Mouse (Mus musculus): ENCODE measurements at regions not wholly inside any gene's neighbourhood (a gene's known extent, or its start where the extent isn't known, plus 50 kb on each side); places are given as distances from the start of the nearest gene placed in this dataset.
"Not testable (repeated sequence)": the region's sequence is repeated elsewhere in the genome, so short reads cannot be mapped to it uniquely, and the experiment has no call there.

DNA sequence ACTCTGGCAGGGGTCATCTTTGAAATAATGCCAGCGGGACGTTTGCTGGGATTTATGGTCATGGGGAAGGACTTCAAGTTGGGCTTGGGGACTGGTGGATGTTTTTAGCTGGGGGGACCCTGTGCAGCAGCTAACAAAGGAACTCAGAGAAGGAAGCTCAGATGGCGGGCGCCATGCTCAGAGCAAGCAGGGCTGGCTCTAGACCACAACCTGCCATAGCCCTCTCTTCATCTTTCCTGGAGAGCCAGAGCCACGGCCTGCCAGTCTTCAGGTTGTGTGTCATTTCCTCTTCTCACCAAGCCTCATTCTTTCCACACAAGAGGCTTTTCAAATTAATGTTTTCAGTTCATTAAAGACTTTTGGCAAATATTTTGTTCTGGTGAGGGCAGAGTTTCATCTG is 219.9 kb downstream of the Bcl11a start:
- no peak for DNase-seq

DNA sequence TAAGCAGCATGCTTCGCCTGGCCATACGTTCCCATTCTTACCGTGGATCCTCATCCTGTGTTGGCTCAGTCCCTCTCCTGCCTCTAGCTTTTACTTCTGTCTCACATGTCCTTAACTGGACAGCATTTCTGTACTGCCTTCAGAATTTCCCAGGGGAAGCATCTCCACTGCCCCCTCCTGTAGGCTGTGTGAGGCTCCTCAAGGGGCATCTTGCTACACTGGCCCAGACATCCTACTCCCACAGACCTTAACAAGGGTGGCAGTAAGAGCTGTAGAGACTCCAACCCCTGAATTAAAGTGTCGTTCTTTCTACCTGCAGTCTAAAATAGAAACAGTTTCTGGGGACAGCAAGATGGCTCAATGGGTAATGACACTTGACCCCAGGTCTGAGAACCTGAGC is 222.5 kb downstream of the Bcl11a start:
- no peak for DNase-seq

DNA sequence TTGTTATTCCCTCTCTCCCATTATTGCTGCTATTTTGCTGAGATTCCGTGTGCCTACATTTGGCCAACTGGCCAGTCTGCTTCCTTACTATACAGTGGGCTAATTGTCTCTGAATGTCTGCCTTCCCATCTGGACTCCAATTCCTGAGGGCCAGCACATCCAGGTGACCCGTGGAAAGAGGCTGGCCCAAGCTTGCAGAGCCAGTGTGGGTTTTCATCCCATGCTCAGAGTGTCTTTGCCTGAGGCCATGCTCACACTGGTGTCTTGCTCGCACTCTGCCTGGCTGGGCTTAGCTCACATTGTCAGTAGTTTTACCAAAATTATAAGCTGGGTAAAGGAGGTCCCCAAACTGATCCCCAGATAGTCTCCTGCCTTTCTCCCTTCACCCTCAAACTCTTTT is 223.3 kb downstream of the Bcl11a start:
- no peak for DNase-seq

DNA sequence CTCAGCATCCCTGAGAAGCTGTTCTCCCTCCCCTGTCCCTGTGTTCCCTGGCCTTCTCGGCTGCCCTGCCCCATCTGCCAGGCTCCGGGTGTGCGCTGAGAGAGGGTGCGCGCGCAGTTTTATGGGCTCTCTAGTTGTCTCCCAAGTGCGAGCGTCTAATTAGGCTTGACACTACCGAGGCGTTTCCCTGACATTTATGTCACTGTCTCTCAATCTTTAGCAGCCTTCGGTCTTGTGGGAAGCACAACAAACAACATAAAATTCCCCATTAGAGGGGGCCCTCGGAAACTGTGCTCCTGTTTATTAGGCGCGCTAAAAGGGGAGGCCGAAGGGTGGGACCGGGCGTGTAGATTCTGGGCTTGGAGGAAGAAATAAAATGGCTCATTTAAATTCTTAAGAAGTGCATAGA is 227.3 kb downstream of the Bcl11a start:
- peak; percentile 57 for DNase-seq

DNA sequence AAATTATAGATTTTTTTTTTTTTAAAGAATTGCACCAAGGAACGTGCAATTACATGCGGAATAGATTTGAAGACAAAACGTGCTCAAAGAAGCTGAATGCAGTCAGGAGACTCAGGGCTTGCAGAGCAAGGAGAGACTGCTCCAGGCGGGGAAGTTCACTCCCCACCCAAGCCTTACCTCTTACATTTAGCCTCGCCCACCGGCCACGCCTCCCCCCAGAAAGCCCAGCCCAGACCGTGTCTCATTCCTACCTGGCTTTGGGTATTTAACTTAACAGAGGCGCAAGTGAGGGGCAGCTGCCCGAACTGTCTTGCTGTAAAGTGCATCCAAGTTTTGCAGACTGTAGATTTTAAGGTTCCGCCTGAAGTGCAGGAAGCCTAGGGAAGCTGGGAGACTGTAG is 227.8 kb downstream of the Bcl11a start:
- DNase-seq, result peak; percentile 37

DNA sequence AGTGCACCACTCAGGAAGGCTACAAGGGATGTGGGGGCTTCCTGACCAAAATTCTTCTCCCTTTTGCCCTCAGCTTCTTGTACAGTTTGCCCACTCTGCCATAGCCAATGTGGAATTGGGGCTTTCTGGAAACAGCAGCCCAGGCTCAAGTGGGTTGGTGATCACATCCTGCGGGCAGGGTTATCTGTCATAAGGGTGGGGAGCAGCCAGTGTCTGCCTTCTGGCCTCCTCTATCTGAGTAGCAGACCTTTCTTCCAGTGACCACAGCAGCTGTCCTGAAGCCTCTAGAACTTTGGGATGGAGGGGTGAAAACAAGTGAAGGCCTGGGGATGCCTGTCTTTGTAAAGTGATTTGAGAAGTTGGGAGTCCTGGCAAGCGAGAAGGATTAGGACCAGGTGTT is 228.2 kb downstream of the Bcl11a start:
- DNase-seq, result no peak

DNA sequence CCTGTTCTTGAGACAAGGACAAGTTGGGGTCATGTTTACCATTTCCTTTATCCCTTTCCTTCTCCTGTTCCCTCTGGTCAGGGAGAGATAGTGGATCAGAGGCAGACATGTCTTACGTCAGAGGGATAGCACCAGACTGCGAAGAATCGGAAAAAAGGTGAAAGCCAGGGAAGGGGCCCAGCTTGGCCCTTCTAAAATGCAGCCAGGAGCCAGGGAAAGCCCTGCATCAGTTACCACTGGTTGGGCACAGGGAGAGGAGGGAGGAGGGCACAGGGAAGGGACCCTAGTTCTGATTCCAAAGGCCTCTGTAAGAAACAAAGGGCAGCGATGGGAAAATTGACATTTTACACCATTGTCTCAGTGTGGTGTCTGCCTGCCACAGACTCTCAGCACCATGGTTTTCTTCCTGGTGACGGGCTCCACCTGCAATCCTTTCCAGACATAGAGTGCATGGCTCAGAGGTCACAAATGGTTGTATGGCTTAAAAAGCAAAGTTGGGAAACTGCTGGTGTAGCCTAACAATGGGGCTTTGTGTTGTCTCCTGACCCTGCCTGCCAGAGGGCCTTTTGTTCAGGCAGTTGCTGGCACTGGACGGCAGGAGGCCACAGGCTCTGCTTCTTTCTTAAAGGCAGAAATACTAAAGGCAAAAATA is 229.9 kb downstream of the Bcl11a start:
- DNase-seq, result no peak

DNA sequence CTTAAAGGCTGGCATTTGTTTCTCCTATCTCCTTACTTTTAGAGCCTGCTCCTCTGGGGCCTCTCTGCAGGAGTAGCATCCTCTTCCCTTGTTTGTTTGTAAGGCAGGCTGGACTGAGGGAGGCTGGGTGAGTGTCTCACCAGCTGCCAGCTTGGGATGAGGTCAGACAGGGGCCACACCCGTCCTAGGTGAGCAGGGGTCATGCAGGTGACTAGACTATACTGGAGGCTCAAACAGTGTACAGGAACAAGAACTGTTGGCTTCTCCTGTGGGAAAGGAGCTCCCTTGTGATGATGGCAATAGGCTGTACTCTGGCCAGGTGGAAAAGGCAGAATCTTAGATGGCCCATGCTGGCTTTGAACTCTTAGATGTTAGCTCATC is 230.4 kb downstream of the Bcl11a start:
- DNase-seq, result no peak

DNA sequence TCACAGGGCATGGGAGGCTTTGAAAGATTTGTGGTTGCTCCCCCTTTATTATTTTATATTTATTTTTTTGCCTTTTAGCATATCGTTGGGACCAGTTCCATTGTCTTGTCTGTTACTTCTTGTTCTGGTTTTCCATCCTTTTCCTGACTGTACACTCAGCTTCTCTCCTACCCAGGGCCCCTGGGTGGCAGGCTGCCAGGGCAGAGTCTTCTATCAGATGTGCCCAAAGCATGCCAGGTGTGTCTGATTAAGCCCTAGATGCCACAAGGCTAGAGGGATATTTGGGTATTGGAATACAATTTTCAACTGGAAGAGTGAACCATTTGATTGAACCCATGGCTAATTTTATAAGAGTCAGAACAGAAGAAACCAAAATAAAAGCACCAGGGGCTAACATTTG is 236.2 kb downstream of the Bcl11a start:
- no peak for DNase-seq

DNA sequence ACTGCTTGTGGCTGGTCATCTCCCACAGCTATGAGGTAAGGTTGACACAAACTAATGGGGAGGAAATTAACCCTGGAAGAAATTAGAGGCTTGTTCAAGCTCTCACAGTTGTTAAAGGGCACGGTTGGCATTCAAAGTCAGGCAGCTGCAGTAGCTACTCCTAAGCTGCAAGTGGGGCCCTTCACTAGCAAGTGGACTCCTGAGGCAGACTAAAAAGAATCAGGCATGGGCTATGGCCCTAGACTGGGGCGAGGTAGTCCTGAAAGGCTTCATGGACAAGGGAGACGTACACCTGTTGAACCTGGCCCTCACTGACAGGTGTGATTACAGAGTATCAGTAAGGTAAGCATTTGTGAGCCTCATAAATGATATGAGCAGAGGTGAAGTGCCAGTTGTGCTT is 237.7 kb downstream of the Bcl11a start:
- DNase-seq, result no peak

DNA sequence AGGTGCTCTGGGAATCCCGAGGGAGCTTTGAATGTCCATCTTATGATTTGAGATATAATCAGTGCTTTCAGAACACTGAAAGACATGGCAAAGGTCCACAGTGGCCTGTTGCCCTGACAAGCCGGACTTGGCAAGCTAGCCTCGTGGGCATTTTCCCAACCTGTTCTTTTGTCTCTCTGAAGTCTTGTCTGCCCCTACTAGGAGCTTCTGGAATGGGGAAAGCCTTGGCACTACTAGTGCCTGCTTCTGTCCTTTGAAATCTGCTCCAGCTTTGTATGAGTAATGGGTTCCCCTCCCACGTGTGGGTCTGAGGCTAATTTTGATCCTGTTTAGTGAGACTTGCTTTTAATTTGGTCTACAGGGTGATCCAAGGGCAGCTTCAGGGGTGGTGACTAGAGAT is 238.3 kb downstream of the Bcl11a start:
- no peak for DNase-seq

DNA sequence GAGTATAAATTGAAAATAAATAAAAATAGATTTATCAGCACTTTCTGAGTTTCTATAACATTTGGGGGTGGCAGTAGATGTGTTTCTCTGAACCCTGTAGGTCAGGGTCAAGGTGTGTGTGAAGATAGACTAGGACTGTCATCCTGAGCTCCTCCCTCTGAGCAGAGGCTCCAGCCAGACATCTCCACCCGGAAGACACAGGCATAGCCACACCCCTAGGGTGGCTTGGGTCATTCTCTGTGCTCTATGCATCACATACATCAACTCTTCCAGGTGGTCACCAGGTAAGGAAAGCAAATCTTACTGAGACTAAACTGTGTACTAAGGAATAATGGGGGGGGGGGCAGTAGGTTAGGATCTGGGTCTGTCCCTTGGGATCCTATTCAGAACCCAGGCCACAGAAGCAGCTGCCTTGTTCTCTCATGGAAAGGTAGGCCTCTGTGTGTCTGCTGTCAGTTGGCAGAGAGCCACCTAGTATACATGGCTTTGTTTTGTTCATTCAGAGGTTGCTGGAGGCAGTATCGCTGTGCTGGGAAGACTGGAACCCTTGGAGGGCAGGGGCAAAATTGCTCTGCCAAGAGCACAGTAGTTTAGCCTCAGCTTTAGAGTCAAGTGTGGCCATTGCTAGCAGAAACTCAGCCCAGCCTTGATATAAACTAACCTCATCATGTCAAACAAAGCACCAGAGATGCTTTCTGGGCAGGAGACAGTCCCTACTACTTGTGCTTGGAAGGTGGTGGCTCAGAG is 240.3 kb downstream of the Bcl11a start:
- DNase-seq, result no peak

DNA sequence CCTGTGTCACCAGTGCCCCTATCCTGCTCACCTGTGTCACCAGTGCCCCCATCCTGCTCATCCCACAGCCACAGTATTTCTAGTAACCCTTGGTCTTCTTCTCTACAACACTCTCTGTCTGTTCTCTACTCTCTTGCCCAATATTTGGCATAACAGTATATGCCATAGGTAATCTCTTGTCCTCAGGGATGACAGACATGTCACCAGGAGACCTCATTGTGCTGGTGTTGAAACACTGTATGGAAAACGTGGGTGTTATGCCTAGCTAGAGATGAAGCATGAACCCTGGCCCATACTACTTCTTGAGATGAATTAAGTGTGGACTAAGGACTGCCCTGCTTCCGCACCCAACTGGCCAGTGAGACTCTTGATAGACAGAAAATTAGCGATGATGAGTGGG is 241.4 kb downstream of the Bcl11a start:
- DNase-seq, result no peak

DNA sequence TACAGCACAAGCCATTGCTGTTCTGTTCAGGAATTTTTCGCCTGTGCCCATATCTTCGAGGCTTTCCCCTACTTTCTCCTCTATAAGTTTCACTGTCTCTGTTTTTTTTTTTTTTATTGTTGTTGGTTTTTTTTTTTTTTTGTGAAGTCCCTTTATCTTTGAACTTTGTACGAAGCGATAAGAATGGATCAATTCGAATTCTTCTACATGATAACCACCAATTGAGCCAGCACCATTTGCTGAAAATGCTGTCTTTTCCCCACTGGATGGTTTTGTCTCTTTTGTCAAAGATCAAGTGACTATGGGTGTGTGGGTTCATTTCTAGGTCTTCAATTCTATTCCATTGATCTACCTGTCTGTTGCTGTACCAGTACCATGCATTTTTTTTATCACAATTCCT is 244.6 kb downstream of the Bcl11a start:
- DNase-seq, result not testable (repeated sequence)

DNA sequence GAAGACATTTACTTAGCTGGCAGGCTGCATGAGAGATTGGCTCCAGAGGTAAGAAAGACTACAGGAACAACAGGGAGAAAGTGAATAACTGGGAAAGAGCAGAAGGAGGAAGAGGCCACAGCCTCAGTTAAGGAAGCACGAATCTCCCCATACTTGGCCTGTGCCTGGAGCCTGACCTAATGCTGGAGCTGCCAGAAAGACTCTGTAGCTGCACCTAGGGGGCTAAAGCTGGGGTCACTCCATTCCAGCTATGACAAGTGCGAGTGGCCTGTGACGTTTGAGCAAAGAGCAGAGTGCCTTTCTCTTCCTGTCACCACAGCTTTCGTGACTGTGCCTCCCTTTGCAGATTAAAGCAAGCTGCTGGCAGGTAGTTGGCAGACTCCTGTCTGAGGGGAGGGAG is 250.6 kb downstream of the Bcl11a start:
- DNase-seq, result no peak

DNA sequence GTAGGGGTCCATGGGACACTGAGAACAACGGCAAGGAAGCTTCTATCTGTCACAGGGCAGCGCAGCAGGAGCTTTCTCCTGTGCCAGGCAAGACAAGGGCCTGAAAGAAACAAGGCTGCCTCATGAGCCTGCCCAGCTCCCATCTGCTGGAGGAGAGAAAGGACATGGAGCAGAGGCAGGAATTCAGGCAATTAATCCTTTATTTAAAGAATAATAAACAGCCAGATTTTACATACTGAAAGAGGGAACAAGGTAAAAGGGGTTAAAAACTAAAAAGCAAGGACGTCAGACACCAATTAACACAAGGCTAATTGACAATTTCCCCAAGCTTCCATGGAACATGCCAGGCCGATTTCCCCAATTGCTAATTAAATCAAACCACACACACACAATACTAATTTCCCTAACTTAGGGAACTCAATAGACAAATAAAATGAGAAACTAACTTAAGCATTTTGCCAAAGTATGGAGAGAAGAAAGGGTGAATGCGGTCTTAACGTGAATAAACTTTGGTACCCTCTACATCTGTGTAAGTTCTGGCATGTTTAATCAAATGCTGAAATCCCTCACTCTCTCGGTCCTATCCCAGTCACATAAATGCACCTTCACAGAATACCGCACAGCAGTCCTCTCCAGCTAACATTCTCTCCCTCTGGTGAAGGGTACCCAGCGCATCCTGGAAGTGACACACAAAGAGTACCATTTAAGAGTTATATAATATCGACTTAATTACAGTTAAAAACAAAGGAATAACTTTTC is 252.7 kb downstream of the Bcl11a start:
- no peak for DNase-seq

DNA sequence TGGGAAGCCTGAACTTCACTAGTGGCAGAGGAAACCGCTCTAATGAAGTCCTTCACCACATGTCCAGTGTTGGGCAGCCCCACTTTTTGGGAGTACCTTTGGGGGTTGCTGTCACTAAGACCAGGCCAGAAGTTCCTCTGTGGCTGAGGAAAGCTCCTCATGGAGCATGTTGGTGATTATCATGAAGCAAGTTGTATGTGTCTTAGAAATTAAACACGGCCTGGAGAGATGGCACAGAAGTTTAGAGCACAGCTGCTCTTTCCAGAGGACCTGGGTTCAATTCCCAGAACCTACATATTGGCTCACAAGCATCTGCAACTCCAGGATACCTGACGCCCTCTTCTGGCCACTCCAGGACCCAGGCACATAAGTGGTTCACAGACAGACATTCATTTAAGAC is 254.4 kb downstream of the Bcl11a start:
- DNase-seq, result peak; percentile 25

DNA sequence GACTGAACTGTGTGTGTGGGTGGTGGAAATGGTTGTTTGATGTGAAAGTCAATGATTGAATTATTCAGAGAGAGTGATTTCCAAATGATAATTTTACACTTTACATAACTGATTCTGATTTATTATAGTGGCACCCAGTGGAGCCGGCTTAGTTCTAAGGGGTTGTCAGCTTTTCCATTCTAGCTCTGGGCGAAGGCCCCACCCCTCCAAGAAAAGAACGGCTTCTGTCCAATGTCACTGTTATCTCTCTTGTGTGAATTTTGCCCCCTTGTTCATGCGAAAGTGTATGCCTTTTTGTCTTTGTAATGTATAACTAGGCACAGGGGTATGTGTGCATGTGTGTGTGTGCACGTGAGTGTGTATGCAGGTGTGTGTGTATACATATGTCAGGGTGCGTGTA is 255.3 kb downstream of the Bcl11a start:
- DNase-seq, result no peak

DNA sequence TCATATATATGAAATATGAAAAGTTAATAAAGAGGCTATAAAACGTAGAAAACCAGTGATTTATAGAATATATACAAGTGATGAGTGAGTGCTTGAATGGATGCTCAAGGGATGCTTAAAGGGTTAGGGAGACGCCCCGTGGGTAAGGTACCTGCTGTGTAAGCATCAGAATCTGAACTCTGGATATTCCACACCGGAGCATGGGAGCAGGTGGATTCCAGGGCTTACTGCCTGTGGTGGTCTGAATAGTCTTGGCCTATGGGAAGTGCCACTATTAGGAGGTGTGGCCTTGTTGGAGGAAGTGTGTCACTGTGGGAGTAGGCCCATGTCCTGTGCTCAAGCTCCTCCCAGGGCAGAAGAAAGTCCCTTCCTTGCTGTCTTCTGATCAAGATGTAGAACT is 257.4 kb downstream of the Bcl11a start:
- no peak for DNase-seq

DNA sequence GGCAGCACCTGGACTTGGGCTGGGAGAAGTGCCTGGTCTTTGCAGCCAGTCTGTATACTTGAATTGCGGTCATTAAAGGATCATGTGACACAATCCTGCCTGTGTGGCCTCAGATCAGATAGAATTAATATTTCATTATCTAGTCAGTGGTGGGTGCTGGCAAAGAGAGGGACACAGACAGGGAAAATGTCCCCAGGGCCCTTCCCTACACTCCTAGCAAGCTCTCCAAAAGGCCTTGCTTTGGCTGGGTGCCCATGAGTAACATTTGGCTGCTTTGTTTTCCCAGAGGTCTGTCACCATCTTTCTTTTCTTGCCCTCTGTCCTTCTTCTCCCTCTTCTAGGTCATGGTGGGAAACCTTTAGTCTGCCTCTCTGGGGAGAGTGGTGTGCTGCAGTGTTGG is 260.3 kb downstream of the Bcl11a start:
- DNase-seq, result no peak

DNA sequence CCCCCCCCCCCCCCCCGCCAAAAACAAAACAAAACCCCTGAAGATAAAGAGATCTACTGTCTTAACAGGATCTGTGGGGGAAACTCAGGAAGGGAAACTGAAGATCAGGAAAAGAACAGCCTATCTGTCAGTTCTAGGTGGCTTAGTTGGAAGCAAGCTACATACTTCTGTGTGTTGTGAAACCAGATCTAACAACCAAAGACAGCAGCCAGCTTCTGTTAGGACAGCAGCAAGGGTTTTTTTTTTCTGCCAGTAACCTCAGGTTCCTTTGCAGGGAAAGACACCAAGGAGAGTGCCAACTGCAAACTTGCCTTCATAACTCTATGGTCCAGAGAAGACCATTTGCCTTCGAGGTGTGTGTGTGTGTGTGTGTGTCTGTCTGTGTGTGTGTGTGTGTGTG is 261.2 kb downstream of the Bcl11a start:
- no peak for DNase-seq

DNA sequence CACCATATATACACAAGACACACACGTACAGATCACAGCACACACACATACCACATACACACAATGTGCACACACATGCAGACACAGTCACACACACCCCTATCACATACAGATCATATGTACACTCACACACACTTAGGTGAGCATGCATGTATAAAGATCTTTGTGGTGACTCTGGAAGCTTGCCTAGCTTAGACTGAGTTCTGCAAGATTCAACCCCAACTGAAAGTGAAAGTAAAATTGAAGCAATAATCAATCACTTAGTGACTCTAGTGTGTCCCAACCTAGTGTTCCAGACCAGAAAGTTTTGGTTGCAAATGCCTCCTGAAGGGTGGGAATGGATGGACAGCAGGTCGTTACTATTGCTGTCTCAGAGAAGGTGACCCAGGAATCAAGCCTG is 262.8 kb downstream of the Bcl11a start:
- no peak for DNase-seq

DNA sequence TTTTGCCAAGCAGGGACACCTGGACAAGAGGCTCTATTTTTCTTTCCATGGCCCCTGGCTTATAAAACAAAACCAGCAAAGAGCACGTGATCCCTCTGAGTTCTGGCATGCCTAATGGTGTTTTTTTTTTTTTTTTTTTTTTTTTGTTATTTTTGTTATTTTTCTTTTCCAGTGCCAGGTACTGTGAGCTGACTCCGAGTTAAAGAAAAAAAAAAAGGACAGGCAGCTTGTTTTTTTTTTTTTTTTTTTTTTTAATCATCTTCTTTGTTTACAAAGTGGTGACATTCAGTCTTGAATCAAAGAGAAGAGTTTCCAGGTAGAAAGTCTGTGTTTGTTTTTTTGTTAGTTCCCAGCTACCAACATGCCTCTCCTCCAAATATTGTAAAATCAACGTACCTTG is 263.8 kb downstream of the Bcl11a start:
- no peak for DNase-seq

DNA sequence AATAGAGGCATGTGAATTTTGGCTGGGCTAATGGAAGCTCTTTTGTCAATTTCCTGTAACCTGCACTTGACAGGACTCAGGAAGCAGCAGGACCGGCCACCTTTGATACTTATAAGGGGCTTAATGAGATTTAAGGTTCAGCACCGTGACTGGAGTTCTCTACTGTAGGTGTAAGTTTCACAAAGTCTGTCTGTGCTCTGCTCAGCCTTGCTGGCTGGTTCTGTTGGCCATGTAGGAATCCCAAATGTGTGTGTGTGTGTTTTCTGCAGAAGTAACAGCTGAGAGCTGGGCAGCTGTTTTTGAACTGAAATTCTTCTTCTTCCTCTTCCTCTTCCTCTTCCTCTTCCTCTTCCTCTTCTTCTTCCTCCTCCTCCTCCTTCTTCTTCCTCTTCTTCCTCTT is 264.3 kb downstream of the Bcl11a start:
- no peak for DNase-seq
